Mouse (Mus musculus) left cerebral cortex, postnatal 14 days (tissue): ENCODE data around the gene Snx27. TPM values are rescaled to one million over a fixed set of nuclear protein-coding genes. Genes with fewer than 3 reads are reported as not detected.

Source experiments
- DNase-seq, 2 experiments: peaks; one replicate each; pipeline ENCODE4 v3.0.0; 2021 to 2022; ENCODE audit warnings: low spot score in 2 of 2, mixed read lengths in 1 of 2
- intact Hi-C: fragments of 180-260 bp; cut with DNase I; formaldehyde crosslinking; loops from one replicate; pipeline ENCODE4 v1.15.1; 2025
- long read RNA-seq, 2 experiments: library from polyadenylated mRNA; stranded (forward); transcript quantifications; one replicate each; pipeline ENCODE4 v2.0.0; 2021
- total RNA-seq, 2 experiments: library from RNA; stranded (reverse); gene quantifications; 2 replicates each; pipeline ENCODE4 v1.2.3; 2021

Gene Snx27
- 10 to 100 TPM; 79.6 to 81.8 TPM for total RNA-seq
- long read RNA-seq, experiment 1, full-length matches to known transcripts: 27 of 55 reads
- long read RNA-seq, experiment 1, partial matches to known transcripts: 3 of 55 reads
- long read RNA-seq, experiment 1, other reads (novel, unspliced or antisense): 25 of 55 reads
- long read RNA-seq, experiment 2, full-length matches to known transcripts: 20 of 40 reads
- long read RNA-seq, experiment 2, partial matches to known transcripts: 2 of 40 reads
- long read RNA-seq, experiment 2, other reads (novel, unspliced or antisense): 18 of 40 reads

DNA sequence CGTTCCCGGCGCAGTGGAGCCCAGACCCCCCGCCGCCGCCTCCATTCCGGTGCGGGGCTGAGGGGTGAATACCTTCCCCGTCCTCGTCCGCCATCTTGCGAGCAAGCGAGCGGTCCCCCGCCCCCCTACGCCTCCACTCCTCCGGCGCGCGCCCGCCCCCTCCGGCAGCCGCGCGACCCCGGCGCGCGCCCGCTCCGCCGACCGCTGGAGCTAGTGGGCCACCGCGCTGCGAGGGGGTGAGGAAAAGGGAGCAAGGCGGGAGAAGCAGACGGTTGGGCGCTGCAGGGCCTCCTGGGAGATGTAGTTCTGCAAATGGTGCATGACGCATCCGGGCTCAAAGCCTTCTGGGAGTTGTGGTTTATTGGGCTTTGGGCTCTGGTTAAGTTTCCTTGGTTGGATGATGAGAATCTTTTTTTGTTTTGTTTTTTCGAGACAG lies at the start of gene Snx27:
Gene Snx27, minus strand, starts transcription at position 261 of the 436 bp plus-strand sequence.
- intact Hi-C loops: loop anchor here (5.0 kb wide), 1 partner anchor 255 kb away; the partner anchor contains the start of gene Pogz
- peak; percentile 93 for DNase-seq

DNA sequence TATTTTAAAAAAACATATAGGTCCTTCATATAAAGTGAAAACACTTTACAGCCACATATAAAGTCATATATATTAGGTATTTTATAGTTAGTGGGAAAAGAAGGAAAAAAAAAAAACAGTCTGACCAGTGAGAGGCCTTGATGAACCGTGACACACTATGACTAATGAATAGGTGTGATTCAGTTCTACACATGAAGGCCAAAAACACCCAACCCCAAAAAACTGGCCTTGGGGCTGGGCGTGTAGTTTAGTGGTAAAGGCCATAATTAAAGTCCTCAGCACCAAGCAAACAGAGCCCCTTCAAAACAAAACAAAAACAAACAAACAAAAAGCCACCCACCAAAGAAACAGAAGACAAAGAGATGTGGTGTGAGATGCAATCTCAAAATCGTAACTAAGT lies 47.4 kb upstream of the Snx27 start:
- DNase-seq: no peak
- intact Hi-C loops: no loop called here

DNA sequence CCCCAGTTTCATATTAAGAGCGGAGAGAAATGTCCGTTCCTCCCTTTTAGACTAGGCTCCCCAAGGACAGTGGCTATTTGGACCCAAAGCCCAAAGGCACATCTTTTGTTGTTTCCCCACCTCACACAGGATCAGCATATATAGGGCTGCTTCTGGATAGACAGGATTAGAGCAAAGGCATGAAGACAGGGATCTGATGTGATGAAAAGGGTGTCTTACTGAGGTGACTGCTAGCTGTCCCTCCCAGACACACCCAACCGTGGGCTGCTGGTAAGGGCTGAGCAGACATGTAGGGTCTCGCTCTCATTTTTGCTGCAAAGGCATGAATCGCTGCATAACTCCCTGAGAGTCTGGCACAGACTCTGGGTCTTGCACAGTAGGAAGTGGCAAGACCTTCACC lies 46.2 kb upstream of the Snx27 start:
- no peak for DNase-seq
- intact Hi-C loops: no loop called here

DNA sequence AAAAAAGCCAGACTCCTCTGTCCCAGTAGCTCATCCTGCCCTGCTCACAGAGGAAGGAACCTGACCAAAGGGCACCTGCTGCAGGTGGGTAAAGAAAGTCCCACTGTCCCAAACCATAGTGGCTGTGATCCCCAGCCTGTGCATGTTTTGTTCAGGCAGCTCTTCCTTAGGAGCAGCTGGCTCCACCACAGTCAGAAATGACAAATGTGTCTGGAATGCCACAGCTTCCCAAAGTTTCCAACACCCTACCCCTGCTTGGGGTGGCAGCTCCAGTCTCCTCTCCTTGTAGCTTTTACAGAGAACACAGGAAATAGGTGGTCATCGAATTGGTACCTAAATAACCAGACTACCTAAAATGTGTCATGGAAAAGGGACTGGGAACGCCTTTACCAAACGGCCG lies 41.8 kb upstream of the Snx27 start:
- DNase-seq: no peak
- intact Hi-C loops: no loop called here

GRCm38 (mm10) chr3:94622550-94622949 lies 40.0 kb upstream of the Snx27 start:
- DNase-seq: no peak
- intact Hi-C loops: no loop called here

GRCm38 (mm10) chr3:94621740-94622507 lies 39.4 kb upstream of the Snx27 start:
- intact Hi-C loops: no loop called here
- no peak for DNase-seq

DNA sequence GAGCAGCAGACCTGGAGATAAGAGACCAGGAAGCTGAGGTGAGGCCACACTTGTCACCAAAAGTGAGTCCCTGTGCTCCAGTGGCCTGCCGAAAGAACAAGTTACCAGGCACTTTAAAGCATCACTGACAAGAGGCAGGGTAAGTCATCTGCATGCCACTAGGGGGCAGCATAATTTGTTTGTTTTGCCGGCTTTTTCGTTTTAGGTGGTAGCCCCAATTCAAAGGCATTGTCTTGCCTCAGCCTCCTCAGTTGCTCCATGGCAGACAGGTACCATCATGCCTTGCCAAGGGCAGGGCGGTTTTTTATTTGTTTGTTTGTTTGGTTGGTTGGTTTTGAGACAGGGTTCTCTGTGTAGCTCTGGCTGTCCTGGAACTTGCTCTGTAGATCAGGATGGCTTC lies 34.2 kb upstream of the Snx27 start:
- intact Hi-C loops: no loop called here
- peak in 1 of 2 experiments; percentile 34 for DNase-seq

- intact Hi-C loops: no loop called here
- DNase-seq: no peak
Measured at GRCm38 (mm10) chr3:94613258-94613878, 30.9 kb upstream of the Snx27 start.

- DNase-seq: no peak
- intact Hi-C loops: no loop called here
Measured at GRCm38 (mm10) chr3:94612274-94612673, 29.8 kb upstream of the Snx27 start.

DNA sequence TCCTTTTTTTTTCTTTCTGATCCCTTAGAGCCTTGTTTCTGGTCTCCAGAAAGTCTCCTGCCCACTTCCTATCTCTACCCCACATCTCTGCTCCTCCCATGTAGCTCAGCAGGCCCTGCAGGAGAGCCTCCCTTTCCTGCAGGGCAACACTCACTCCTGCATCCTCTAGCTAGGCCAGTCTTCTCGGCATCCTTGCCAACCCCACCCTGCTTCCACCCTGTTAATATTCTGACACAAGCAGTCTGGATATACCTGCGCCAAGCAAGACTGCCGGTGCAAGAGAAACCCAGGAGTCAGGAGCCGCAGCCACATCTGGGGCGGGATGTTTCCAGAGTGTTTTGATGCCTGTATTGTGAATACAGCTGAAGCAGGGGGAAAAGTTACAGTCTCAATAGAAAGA lies 29.3 kb upstream of the Snx27 start:
- DNase-seq: no peak
- intact Hi-C loops: no loop called here

- DNase-seq: no peak
- intact Hi-C loops: no loop called here
Measured at GRCm38 (mm10) chr3:94611343-94611742, 28.8 kb upstream of the Snx27 start.

GRCm38 (mm10) chr3:94610581-94610980 lies 28.1 kb upstream of the Snx27 start:
- no peak for DNase-seq
- intact Hi-C loops: no loop called here

- intact Hi-C loops: no loop called here
- DNase-seq: no peak
Measured at GRCm38 (mm10) chr3:94609621-94610020, 27.1 kb upstream of the Snx27 start.

DNA sequence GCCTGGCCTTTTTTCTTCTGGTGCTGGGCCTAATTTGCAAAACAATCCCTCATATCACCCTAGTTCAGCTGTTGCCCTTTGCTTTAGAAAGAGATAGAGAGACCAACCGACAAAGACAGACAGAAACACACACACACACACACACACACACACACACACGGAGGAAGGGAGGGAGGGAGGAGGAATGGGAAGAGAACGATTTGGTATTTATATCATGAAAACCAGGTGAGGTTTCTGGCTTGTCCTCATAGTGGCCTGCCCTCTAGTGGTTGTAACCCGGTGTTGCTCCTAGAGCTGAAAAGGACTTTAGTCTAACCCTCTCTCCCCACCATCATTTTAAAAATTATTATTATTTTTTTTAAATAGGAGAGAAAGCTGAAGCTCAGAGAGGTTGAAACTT lies 19.4 kb upstream of the Snx27 start:
- DNase-seq: peak; percentile 33 to 58
- intact Hi-C loops: loop anchor here (5.0 kb wide), 1 partner anchor 145 kb away; no protein-coding TSS in a partner anchor

GRCm38 (mm10) chr3:94597224-94597779 lies 14.8 kb upstream of the Snx27 start:
- no peak for DNase-seq
- intact Hi-C loops: no loop called here

GRCm38 (mm10) chr3:94595871-94596287 lies 13.4 kb upstream of the Snx27 start:
- intact Hi-C loops: no loop called here
- no peak for DNase-seq

GRCm38 (mm10) chr3:94591066-94591465 lies 8.6 kb upstream of the Snx27 start:
- intact Hi-C loops: no loop called here
- no peak for DNase-seq

GRCm38 (mm10) chr3:94587962-94588361 lies 5.4 kb upstream of the Snx27 start:
- DNase-seq: no peak
- intact Hi-C loops: loop anchor here (5.0 kb wide), 2 partner anchors 131 to 216 kb away; partner anchors contain the start of gene Rorc

DNA sequence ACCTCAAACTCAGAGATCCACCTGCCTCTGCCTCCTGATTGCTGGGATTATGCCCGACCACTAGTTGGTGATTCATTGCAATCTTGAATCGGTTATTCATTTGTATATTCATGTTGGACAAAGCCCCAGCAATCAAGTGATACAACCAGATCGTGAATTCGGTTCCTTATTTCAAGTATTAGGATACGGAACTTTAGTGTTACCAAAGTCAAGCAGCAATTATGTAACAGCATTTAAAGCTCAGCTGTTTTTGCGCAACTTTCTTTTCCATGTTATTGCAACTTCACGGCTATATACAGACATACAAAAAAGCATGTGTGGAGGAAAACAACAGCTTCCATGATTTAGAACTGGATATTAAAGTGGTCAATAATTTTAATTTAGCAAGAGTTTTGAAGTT lies 428 bp upstream of the Snx27 start:
- DNase-seq: no peak
- intact Hi-C loops: loop anchor here (5.0 kb wide), 1 partner anchor 254 kb away; the partner anchor contains the start of gene Pogz
